Mouse (Mus musculus): ENCODE measurements around the gene Stab1. TPM values are rescaled to one million over a fixed set of nuclear protein-coding genes. Genes with fewer than 3 reads are reported as not detected.
A peak's percentile ranks its signal among the peaks of the same experiment; 100 is the strongest.

Stab1 gene
- polyA plus RNA-seq, 1 experiment from 2014 or later = 28.0 TPM

GRCm38 (mm10) chr14:31193791-31194190 is 25.4 kb upstream of the Stab1 start:
- no peak overlapping the region for H3K4me2 ChIP-seq
- H3K4me3 ChIP-seq = no peak overlapping the region
- peaks cover 22% of the 10 kb centered on the region for H3K4me1 ChIP-seq
- H3K36me3 ChIP-seq = peaks cover 95% of the 10 kb centered on the region
- H3K9me3 ChIP-seq (replicated peaks) = no peaks in the 10 kb centered on the region
- no peak overlapping the region for H3K9ac ChIP-seq
- no peak overlapping the region for H3K27ac ChIP-seq
- 80% methylated on average over 7 of the region's 7 CpGs for WGBS (ENCODE audit: insufficient replicate concordance)
- no peak for ATAC-seq
- no peaks in the 10 kb centered on the region for H3K27me3 ChIP-seq (replicated peaks)

GRCm38 (mm10) chr14:31191936-31192335 is 23.5 kb upstream of the Stab1 start:
- H3K4me1 ChIP-seq = peaks cover 15% of the 10 kb centered on the region
- H3K9ac ChIP-seq = no peak overlapping the region
- H3K4me2 ChIP-seq = no peak overlapping the region
- no peak for ATAC-seq
- no peaks in the 10 kb centered on the region for H3K9me3 ChIP-seq (replicated peaks)
- H3K4me3 ChIP-seq = no peak overlapping the region
- WGBS (ENCODE audit: insufficient replicate concordance) = 65% methylated on average over 2 of the region's 2 CpGs
- H3K27me3 ChIP-seq (replicated peaks) = no peaks in the 10 kb centered on the region
- H3K36me3 ChIP-seq = peaks cover 98% of the 10 kb centered on the region
- no peak overlapping the region for H3K27ac ChIP-seq

- Histone ChIP-seq H3K4me3 (no peak overlapping the region), H3K27ac (no peak overlapping the region; the same call in 1 of the 2 replicates)
These were observed 20.9 kb upstream of the Stab1 start for GRCm38 (mm10) chr14:31189348-31189747.

GRCm38 (mm10) chr14:31188771-31189181 is 20.3 kb upstream of the Stab1 start:
- Histone ChIP-seq H3K4me3 (no peak overlapping the region), H3K9me3 (replicated peaks) (no peaks in the 10 kb centered on the region), H3K27me3 (replicated peaks) (no peaks in the 10 kb centered on the region), H3K4me2 (no peak overlapping the region), H3K36me3 (peaks cover 100% of the 10 kb centered on the region), H3K27ac (no peak overlapping the region; the same call in 1 of the 2 replicates), H3K9ac (no peak overlapping the region), H3K4me1 (0 out of 2 replicates have a peak, but pooled peaks cover 5% of the 10 kb centered on the region)
- WGBS (ENCODE audit: insufficient replicate concordance) = 73% methylated on average over 6 of the region's 6 CpGs
- ATAC-seq = no peak

More at GRCm38 (mm10) chr14:31189348-31189747, 20.9 kb upstream of the Stab1 start:
- Histone ChIP-seq H3K9ac (no peak overlapping the region), H3K4me2 (no peak overlapping the region), H3K36me3 (peaks cover 100% of the 10 kb centered on the region), H3K4me1 (0 out of 2 replicates have a peak, but pooled peaks cover 2% of the 10 kb centered on the region), H3K9me3 (replicated peaks) (no peaks in the 10 kb centered on the region), H3K27me3 (replicated peaks) (no peaks in the 10 kb centered on the region)
- 76% methylated on average over 3 of the region's 3 CpGs for WGBS (ENCODE audit: insufficient replicate concordance)
- no peak for ATAC-seq

- Histone ChIP-seq H3K4me2 (no peak overlapping the region), H3K27me3 (replicated peaks) (no peaks in the 10 kb centered on the region), H3K9me3 (replicated peaks) (no peaks in the 10 kb centered on the region), H3K4me1 (peaks cover 14% of the 10 kb centered on the region; the same call in 1 of the 2 replicates), H3K36me3 (peaks cover 100% of the 10 kb centered on the region), H3K4me3 (no peak overlapping the region), H3K9ac (no peak overlapping the region), H3K27ac (no peak overlapping the region)
- ATAC-seq = no peak
- WGBS (ENCODE audit: insufficient replicate concordance) = 82% methylated on average over 4 of the region's 4 CpGs
These were observed 18.2 kb upstream of the Stab1 start for GRCm38 (mm10) chr14:31186656-31187055.

- peak overlapping the region; percentile 42; the same call in 1 of the 2 replicates for H3K27ac ChIP-seq
- H3K4me1 ChIP-seq = peaks cover 14% of the 10 kb centered on the region; the same call in 1 of the 2 replicates
- H3K4me2 ChIP-seq = no peak overlapping the region
- peaks cover 100% of the 10 kb centered on the region for H3K36me3 ChIP-seq
- 89% methylated on average over 12 of the region's 12 CpGs for WGBS (ENCODE audit: insufficient replicate concordance)
- no peak overlapping the region for H3K9ac ChIP-seq
- no peaks in the 10 kb centered on the region for H3K9me3 ChIP-seq (replicated peaks)
- H3K27me3 ChIP-seq (replicated peaks) = no peaks in the 10 kb centered on the region
- H3K4me3 ChIP-seq = no peak overlapping the region
- no peak for ATAC-seq
These were observed 15.8 kb upstream of the Stab1 start for GRCm38 (mm10) chr14:31184195-31184594.

GRCm38 (mm10) chr14:31183541-31183940 is 15.1 kb upstream of the Stab1 start:
- peaks cover 14% of the 10 kb centered on the region; the same call in 1 of the 2 replicates for H3K4me1 ChIP-seq
- 0 out of 2 replicates have a peak overlapping the region, but pooled peaks have one; percentile 51 for H3K27ac ChIP-seq
- H3K36me3 ChIP-seq = peaks cover 100% of the 10 kb centered on the region
- H3K9ac ChIP-seq = no peak overlapping the region
- no peak overlapping the region for H3K4me3 ChIP-seq
- WGBS (ENCODE audit: insufficient replicate concordance) = 65% methylated on average over 5 of the region's 5 CpGs
- no peak for ATAC-seq
- no peaks in the 10 kb centered on the region for H3K9me3 ChIP-seq (replicated peaks)
- H3K27me3 ChIP-seq (replicated peaks) = no peaks in the 10 kb centered on the region
- no peak overlapping the region for H3K4me2 ChIP-seq

- H3K4me1 ChIP-seq = peaks cover 14% of the 10 kb centered on the region; the same call in 1 of the 2 replicates
- H3K4me3 ChIP-seq = no peak overlapping the region
- no peak overlapping the region for H3K4me2 ChIP-seq
- H3K9ac ChIP-seq = no peak overlapping the region
- WGBS (ENCODE audit: insufficient replicate concordance) = 59% methylated on average over 2 of the region's 2 CpGs
- no peaks in the 10 kb centered on the region for H3K9me3 ChIP-seq (replicated peaks)
- no peaks in the 10 kb centered on the region for H3K27me3 ChIP-seq (replicated peaks)
- H3K27ac ChIP-seq = peak overlapping the region; percentile 51
- peaks cover 98% of the 10 kb centered on the region for H3K36me3 ChIP-seq
- ATAC-seq = peak; percentile 67
These were observed 14.4 kb upstream of the Stab1 start for GRCm38 (mm10) chr14:31182786-31183290.

GRCm38 (mm10) chr14:31181512-31181911 is 13.1 kb upstream of the Stab1 start:
- no peak overlapping the region for H3K4me2 ChIP-seq
- peaks cover 98% of the 10 kb centered on the region for H3K36me3 ChIP-seq
- no peak for ATAC-seq

GRCm38 (mm10) chr14:31179677-31180365 is 11.4 kb upstream of the Stab1 start:
- 87% methylated on average over 12 of the region's 12 CpGs for WGBS (ENCODE audit: insufficient replicate concordance)
- Histone ChIP-seq H3K4me3 (no peak overlapping the region), H3K4me2 (no peak overlapping the region), H3K9ac (no peak overlapping the region), H3K36me3 (peaks cover 98% of the 10 kb centered on the region), H3K27me3 (replicated peaks) (no peaks in the 10 kb centered on the region), H3K27ac (peak overlapping the region; percentile 8; the same call in 1 of the 2 replicates), H3K4me1 (peaks cover 14% of the 10 kb centered on the region; the same call in 1 of the 2 replicates), H3K9me3 (replicated peaks) (no peaks in the 10 kb centered on the region)
- ATAC-seq = no peak

More at GRCm38 (mm10) chr14:31181512-31181911, 13.1 kb upstream of the Stab1 start:
- peak overlapping the region; percentile 51; the same call in 1 of the 2 replicates for H3K27ac ChIP-seq
- WGBS (ENCODE audit: insufficient replicate concordance) = 83% methylated on average over 4 of the region's 4 CpGs
- H3K4me3 ChIP-seq = no peak overlapping the region
- H3K9me3 ChIP-seq (replicated peaks) = no peaks in the 10 kb centered on the region
- H3K9ac ChIP-seq = no peak overlapping the region
- H3K27me3 ChIP-seq (replicated peaks) = no peaks in the 10 kb centered on the region
- peaks cover 14% of the 10 kb centered on the region; the same call in 1 of the 2 replicates for H3K4me1 ChIP-seq

- H3K36me3 ChIP-seq = peaks cover 98% of the 10 kb centered on the region
- WGBS (ENCODE audit: insufficient replicate concordance) = 84% methylated on average over 5 of the region's 5 CpGs
- H3K4me3 ChIP-seq = no peak overlapping the region
- ATAC-seq = no peak
- no peak overlapping the region for H3K27ac ChIP-seq
- no peak overlapping the region for H3K4me2 ChIP-seq
- no peak overlapping the region for H3K9ac ChIP-seq
- no peaks in the 10 kb centered on the region for H3K27me3 ChIP-seq (replicated peaks)
- no peaks in the 10 kb centered on the region for H3K9me3 ChIP-seq (replicated peaks)
- 0 out of 2 replicates have a peak, but pooled peaks cover 6% of the 10 kb centered on the region for H3K4me1 ChIP-seq
These were observed 9.3 kb upstream of the Stab1 start for GRCm38 (mm10) chr14:31177715-31178114.

- 86% methylated on average over 16 of the region's 16 CpGs for WGBS (ENCODE audit: insufficient replicate concordance)
- H3K4me2 ChIP-seq = no peak overlapping the region
- no peak overlapping the region for H3K4me3 ChIP-seq
- peaks cover 98% of the 10 kb centered on the region for H3K36me3 ChIP-seq
- no peak overlapping the region for H3K9ac ChIP-seq
- no peak overlapping the region for H3K27ac ChIP-seq
- H3K27me3 ChIP-seq (replicated peaks) = no peaks in the 10 kb centered on the region
- ATAC-seq = no peak
- H3K4me1 ChIP-seq = 0 out of 2 replicates have a peak, but pooled peaks cover 6% of the 10 kb centered on the region
- H3K9me3 ChIP-seq (replicated peaks) = no peaks in the 10 kb centered on the region
These were observed 8.8 kb upstream of the Stab1 start for GRCm38 (mm10) chr14:31177287-31177686.

All from liver, embryonic 12.5 days (tissue).